Mouse (Mus musculus) midbrain, embryonic 16.5 days (tissue): ENCODE data around the gene Trdmt1. TPM values are rescaled to one million over a fixed set of nuclear protein-coding genes. Genes with fewer than 3 reads are reported as not detected.

Experiments
- ATAC-seq: fragments of 200-750 bp; cut with Nextera tagmentation; 2 replicates; pipeline ENCODE4 v1.8.0; 2017; ENCODE audit warnings: moderate TSS enrichment
- H3K27ac ChIP-seq: fragments of 300-500 bp; sonication (generic); 2 replicates; pipeline ENCODE4 v1.5.1; 2014; ENCODE audit warnings: mild to moderate bottlenecking, low read length, mixed read lengths
- H3K27me3 ChIP-seq: fragments of 300-500 bp; sonication (generic); 2 replicates; pipeline ENCODE4 v1.6.1; 2014; ENCODE audit warnings: low read depth, low read length, mixed read lengths; ENCODE audit not compliant: control insufficient read depth, insufficient read depth
- H3K36me3 ChIP-seq: fragments of 300-500 bp; sonication (generic); 2 replicates; pipeline ENCODE4 v1.6.1; 2014; ENCODE audit warnings: mild to moderate bottlenecking, low read length, moderate library complexity, mixed read lengths; ENCODE audit not compliant: control insufficient read depth, insufficient read depth
- H3K4me1 ChIP-seq: fragments of 300-500 bp; sonication (generic); 2 replicates; pipeline ENCODE4 v1.6.1; 2014; ENCODE audit warnings: mild to moderate bottlenecking, low read length, mixed read lengths; ENCODE audit not compliant: control insufficient read depth, insufficient read depth
- H3K4me2 ChIP-seq: fragments of 300-500 bp; sonication (generic); 2 replicates; pipeline ENCODE4 v1.6.1; 2014; ENCODE audit warnings: mild to moderate bottlenecking, low read length, mixed read lengths
- H3K4me3 ChIP-seq: fragments of 300-500 bp; sonication (generic); 2 replicates; pipeline ENCODE4 v1.5.1; 2014; ENCODE audit warnings: low read depth, mild to moderate bottlenecking, low read length, moderate library complexity, mixed read lengths
- H3K9ac ChIP-seq: fragments of 300-500 bp; sonication (generic); 2 replicates; pipeline ENCODE4 v1.6.1; 2014; ENCODE audit warnings: low read depth, low read length, mixed read lengths
- H3K9me3 ChIP-seq: fragments of 300-500 bp; sonication (generic); replicated peaks from 2 replicates; pipeline ENCODE4 v1.6.1; 2014; ENCODE audit warnings: mild to moderate bottlenecking, low read length, mixed read lengths; ENCODE audit not compliant: control insufficient read depth, poor library complexity, severe bottlenecking
- WGBS: fragments of 180-500 bp; shearing (Covaris S2); extraction: QIAGEN DNeasy Blood & Tissue Kit; methylation state at CpG from one replicate; pipeline ENCODE4 v1.1.7; 2014; 5-methylcytosine and 5-hydroxymethylcytosine counted together
- polyA plus RNA-seq: library from polyadenylated mRNA; unstranded; fragments of >200 nt; fragmentation: Nextera tagmentation; extraction: Ambion mirVana; gene quantifications from 2 replicates; pipeline ENCODE4 v1.2.1, GENCODE M21; 2015

Gene Trdmt1
- polyA plus RNA-seq, 1 experiment from 2014 or later = 8.5 TPM

DNA sequence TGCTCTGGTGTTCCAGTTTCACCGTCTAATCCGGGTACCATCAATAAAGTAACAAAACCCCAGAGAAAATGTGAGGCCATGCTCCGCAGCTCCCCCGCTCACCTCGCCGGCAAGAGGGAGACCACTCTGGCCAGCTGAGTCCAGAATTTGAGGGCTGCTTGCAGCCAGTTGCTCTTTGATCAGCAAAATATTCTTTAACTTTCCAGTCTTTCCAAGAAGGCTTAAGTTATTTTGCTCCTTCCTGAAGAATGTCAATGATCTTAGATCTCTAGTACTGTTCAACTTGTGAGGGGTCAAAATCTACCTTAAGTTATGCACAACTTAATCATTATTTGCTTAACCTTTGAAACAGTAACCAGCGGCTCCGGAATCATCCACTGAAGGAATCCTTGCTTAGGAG, 52.7 kb downstream of the Trdmt1 start, which contains the start of gene Cubn:
Gene Cubn (minus strand): TSS at position 80 of the 400 bp plus-strand sequence.
- Histone ChIP-seq H3K36me3 (no peaks in the 10 kb centered on the region), H3K4me2 (no peak within 1 kb of the TSS), H3K4me1 (no peaks in the 10 kb centered on the region), H3K27ac (no peak within 1 kb of the TSS), H3K4me3 (no peak within 1 kb of the TSS), H3K9ac (no peak within 1 kb of the TSS), H3K27me3 (no peaks in the 10 kb centered on the region), H3K9me3 (no peaks in the 10 kb centered on the region)
- ATAC-seq = no peak
- 29% methylated on average over 8 of the region's 8 CpGs for WGBS

DNA sequence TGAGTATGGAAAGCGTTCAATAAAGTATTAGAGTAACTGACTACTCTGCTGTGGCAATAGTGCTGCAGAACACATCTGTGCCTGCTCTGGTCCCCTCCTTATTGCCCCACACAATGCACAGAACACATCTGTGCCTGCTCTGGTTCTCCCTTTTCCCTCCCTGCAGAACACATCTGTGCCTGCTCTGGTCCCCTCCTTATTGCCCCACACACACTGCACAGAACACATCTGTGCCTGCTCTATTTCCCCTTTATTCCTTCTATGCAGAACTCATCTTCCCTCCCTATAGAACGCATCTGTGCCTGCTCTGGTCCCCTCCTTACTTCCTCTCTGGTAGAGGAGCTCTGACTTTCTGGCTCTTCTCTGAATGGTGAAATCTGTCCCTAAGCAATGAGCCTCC, 54.0 kb downstream of the Trdmt1 start:
- no peak overlapping the region for H3K9ac ChIP-seq
- ATAC-seq = no peak
- H3K27me3 ChIP-seq = no peaks in the 10 kb centered on the region
- no peak overlapping the region for H3K27ac ChIP-seq
- H3K36me3 ChIP-seq = no peaks in the 10 kb centered on the region
- H3K4me2 ChIP-seq = no peak overlapping the region
- H3K9me3 ChIP-seq = no peaks in the 10 kb centered on the region
- H3K4me3 ChIP-seq = no peak overlapping the region
- WGBS = 93% methylated on average over 2 of the region's 2 CpGs
- H3K4me1 ChIP-seq = no peaks in the 10 kb centered on the region

DNA sequence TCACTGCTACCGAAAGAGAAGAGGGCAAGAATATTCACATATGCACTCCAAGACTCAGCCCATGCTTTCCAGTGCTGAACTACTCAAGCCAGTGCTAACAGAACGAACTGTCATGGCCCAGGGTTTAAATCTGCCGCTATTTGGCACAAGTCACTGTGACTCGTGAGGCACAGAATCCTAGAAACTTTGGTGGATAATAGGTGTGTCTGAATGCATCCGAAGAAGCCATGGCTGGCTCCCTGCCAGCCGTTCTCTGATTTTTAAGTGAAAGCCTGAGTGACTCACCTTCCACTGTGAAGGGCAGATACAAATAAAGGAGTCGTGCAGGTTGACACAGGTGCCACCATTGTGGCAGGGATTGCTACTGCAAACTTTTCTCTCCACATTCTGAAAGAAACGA, 58.0 kb downstream of the Trdmt1 start:
- no peaks in the 10 kb centered on the region for H3K9me3 ChIP-seq
- H3K4me1 ChIP-seq = no peaks in the 10 kb centered on the region
- no peak overlapping the region for H3K27ac ChIP-seq
- no peak for ATAC-seq
- no peak overlapping the region for H3K9ac ChIP-seq
- no peaks in the 10 kb centered on the region for H3K36me3 ChIP-seq
- no peak overlapping the region for H3K4me3 ChIP-seq
- no peak overlapping the region for H3K4me2 ChIP-seq
- H3K27me3 ChIP-seq = no peaks in the 10 kb centered on the region
- WGBS = 78% methylated on average over 8 of the region's 8 CpGs

DNA sequence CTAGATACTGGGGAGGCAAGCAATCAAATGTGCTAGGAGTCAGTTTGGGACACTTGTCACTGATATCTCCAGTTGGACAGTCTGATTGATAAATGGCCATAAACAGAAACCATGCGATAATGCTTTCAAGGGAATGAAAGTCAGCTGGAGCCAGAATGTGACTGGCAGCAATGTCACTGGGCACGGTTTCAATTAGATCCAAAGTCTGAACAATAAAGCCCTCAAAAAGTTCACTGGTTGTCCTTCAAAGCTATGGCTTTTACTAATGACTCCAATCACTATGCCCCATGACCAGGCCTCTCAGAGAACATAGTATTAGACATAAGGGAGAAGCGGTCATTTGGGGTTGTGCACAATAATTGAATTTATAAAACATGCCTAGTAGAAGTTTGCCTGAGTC, 59.9 kb downstream of the Trdmt1 start:
- Histone ChIP-seq H3K9me3 (no peaks in the 10 kb centered on the region), H3K4me2 (no peak overlapping the region), H3K4me1 (no peaks in the 10 kb centered on the region), H3K4me3 (no peak overlapping the region), H3K9ac (no peak overlapping the region), H3K36me3 (no peaks in the 10 kb centered on the region), H3K27ac (no peak overlapping the region), H3K27me3 (no peaks in the 10 kb centered on the region)
- 89% methylated on average over 3 of the region's 3 CpGs for WGBS
- no peak for ATAC-seq

DNA sequence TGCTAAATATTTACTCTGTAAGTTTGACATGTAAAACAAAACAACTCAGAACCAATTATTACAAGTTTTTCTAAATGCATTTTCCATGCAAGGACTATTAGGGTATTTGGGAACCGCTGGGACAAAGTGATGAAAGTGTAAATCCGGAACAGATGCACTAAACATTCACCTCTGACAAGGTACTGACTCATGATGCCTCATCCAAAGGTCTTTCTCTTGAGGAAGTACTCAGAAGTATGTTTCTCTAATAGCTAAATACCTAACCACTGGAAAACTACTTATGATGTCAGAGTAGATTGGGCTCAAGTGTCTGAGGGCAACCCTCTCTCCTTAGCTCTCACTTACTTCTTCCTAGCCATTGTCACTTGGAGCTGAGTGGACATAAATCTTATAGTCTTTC, 63.7 kb downstream of the Trdmt1 start:
- no peaks in the 10 kb centered on the region for H3K27me3 ChIP-seq
- H3K4me1 ChIP-seq = no peaks in the 10 kb centered on the region
- no peaks in the 10 kb centered on the region for H3K36me3 ChIP-seq
- H3K4me3 ChIP-seq = no peak overlapping the region
- no peak overlapping the region for H3K27ac ChIP-seq
- no peak overlapping the region for H3K4me2 ChIP-seq
- H3K9me3 ChIP-seq = no peaks in the 10 kb centered on the region
- WGBS = 90% methylated on average over 2 of the region's 2 CpGs
- H3K9ac ChIP-seq = no peak overlapping the region
- ATAC-seq = no peak

DNA sequence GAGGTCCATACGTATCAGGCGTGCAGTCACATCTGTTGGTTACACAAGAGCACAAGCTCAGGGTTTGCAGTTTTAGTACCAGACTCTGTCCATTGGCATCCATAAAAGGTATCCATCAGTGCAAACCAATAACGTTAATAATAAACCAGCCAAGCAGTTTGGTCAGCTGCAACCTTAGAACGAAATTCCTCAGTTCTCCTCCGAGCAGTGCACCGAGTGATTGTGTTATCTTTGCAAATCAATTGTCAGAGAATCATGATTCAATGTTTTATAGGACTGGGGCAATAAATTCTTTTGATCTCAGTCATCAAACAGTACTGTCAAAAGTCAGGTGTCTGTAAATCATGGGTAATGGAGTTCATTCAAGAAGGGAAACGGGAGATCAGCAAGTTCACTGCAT, 65.3 kb downstream of the Trdmt1 start:
- no peak overlapping the region for H3K4me2 ChIP-seq
- H3K9me3 ChIP-seq = no peaks in the 10 kb centered on the region
- no peak overlapping the region for H3K27ac ChIP-seq
- WGBS = 91% methylated on average over 7 of the region's 7 CpGs
- H3K4me1 ChIP-seq = no peaks in the 10 kb centered on the region
- no peak overlapping the region for H3K4me3 ChIP-seq
- H3K27me3 ChIP-seq = no peaks in the 10 kb centered on the region
- no peaks in the 10 kb centered on the region for H3K36me3 ChIP-seq
- no peak overlapping the region for H3K9ac ChIP-seq
- ATAC-seq = no peak

DNA sequence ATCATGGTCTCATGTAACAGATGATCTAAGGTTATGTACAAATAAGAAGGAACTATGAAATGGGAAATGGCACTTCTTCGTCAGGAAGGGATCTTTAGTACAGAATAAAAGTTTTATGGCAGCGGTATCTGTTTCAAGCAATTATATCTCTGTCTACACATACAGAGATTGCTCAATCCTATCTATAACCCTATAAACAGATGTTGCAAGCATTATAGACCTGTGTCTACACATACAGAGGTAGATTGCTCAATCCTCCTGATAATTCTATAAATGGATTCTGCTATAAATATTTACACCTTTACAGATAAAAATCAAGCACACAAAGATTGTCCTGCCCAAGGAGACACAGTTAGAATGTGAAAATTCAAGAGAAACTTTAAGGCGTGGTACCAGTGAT, 74.4 kb downstream of the Trdmt1 start:
- Histone ChIP-seq H3K27me3 (no peaks in the 10 kb centered on the region), H3K9me3 (no peaks in the 10 kb centered on the region), H3K4me1 (no peaks in the 10 kb centered on the region), H3K9ac (no peak overlapping the region), H3K4me2 (no peak overlapping the region), H3K27ac (no peak overlapping the region), H3K4me3 (no peak overlapping the region), H3K36me3 (no peaks in the 10 kb centered on the region)
- WGBS = 98% methylated on average over 3 of the region's 3 CpGs
- ATAC-seq = no peak

DNA sequence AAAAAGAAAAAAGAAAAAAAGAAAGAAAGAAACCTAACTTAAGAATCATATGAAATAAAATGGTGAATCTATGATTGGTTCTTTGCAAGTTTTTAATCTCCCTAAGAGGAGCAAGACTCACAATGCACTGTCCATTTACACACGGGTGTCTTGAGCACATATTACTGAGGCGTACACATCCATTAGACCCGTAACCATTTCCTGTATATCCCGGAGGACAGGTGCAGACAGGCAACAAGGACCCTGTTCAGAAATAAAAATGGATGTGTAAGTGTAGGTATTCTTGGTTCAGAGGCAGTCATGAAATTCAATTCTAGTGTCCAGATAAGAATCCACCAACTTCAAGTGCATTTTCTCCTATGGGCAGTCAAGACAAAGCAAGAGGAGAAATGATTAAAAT, 74.8 kb downstream of the Trdmt1 start:
- Histone ChIP-seq H3K36me3 (no peaks in the 10 kb centered on the region), H3K9me3 (no peaks in the 10 kb centered on the region), H3K27ac (no peak overlapping the region), H3K4me1 (no peaks in the 10 kb centered on the region), H3K4me2 (no peak overlapping the region), H3K27me3 (no peaks in the 10 kb centered on the region), H3K9ac (no peak overlapping the region), H3K4me3 (no peak overlapping the region)
- WGBS = 91% methylated on average over 4 of the region's 4 CpGs
- ATAC-seq = no peak

DNA sequence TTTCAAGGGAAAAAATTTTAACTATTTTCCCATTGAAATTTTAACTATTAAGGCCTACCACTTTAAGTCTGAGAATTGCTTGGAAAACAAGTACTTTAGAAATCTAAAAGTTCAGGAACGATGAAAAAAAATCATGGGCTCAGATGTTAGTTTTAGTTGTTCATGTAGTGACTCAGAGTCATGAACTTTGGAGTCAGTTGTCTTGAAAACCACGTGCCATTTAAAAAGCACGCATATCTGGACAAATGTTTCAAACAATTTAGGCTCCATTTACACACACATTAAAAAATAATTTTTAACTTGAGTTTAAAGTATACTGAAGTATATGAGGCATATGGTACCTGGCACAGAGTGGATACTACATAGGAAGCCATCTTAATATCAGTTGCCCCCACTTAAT, 77.8 kb downstream of the Trdmt1 start:
- no peak overlapping the region for H3K4me3 ChIP-seq
- no peaks in the 10 kb centered on the region for H3K36me3 ChIP-seq
- no peak overlapping the region for H3K9ac ChIP-seq
- no peak overlapping the region for H3K27ac ChIP-seq
- WGBS = 90% methylated on average over 3 of the region's 3 CpGs
- H3K9me3 ChIP-seq = no peaks in the 10 kb centered on the region
- no peaks in the 10 kb centered on the region for H3K27me3 ChIP-seq
- H3K4me1 ChIP-seq = no peaks in the 10 kb centered on the region
- no peak overlapping the region for H3K4me2 ChIP-seq
- ATAC-seq = no peak
